Mouse (Mus musculus): ENCODE data around the gene Rnf38.

DNA sequence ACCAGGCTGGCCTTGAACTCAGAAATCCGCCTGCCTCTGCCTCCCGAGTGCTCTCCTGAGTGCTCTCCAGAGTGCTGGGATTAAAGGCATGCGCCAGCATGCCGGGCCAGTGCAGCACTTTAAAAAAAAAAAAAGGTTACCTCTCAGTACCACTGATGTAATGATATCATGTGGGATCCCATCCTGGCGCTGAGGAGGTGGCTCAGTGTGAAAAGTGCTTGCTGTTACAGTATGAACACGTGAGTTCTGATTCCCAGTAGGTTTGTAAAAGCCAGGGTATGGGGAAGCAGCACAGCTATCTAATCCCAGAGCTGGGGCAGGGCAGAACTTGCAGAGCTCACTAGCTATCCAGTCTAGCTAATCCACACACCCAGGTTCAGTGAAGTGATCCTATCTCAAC, 33.8 kb upstream of the Rnf38 start:
- TF ChIP-seq ZNF384 (IDR thresholded peaks at IDR 0.05; ENCODE audit: low read depth, low read length) = no peak
- no peak for TF ChIP-seq HCFC1 (IDR thresholded peaks at IDR 0.05; ENCODE audit: borderline replicate concordance, insufficient read depth, low read length)
- TF ChIP-seq ZC3H11A (IDR thresholded peaks at IDR 0.05; ENCODE audit: borderline replicate concordance, low read depth, low read length) = no peak
- TF ChIP-seq MAFK (IDR thresholded peaks at IDR 0.05; ENCODE audit: insufficient read depth, low read depth, low read length) = no peak
- no peak for TF ChIP-seq CHD2 (IDR thresholded peaks at IDR 0.05; ENCODE audit: low read depth, low read length)
